Mouse (Mus musculus): ENCODE measurements at regions not wholly inside any gene's neighbourhood (a gene's known extent, or its start where the extent isn't known, plus 50 kb on each side); places are given as distances from the start of the nearest gene placed in this dataset.
A peak's percentile ranks its signal among the peaks of the same experiment; 100 is the strongest.

GRCm38 (mm10) chr14:76276655-76277054 lies 138.1 kb upstream of the Tsc22d1 start:
- Histone ChIP-seq H3K4me1 (peaks cover 11% of the 10 kb centered on the region), H3K9ac (no peak overlapping the region), H3K4me3 (no peak overlapping the region), H3K36me3 (no peaks in the 10 kb centered on the region), H3K27me3 (replicated peaks) (no peaks in the 10 kb centered on the region), H3K4me2 (peak overlapping the region; percentile 20), H3K27ac (replicated peaks) (0 out of 2 replicates have a peak overlapping the region, but pooled peaks have one; percentile 2), H3K9me3 (no peaks in the 10 kb centered on the region; the same call in 1 of the 2 replicates)
- 11% methylated on average over 9 of the region's 9 CpGs for WGBS
- ATAC-seq (ENCODE audit: extremely low read depth, insufficient number of reproducible peaks, low FRiP score, low TSS enrichment): no peak

GRCm38 (mm10) chr14:76278751-76279450 lies 135.9 kb upstream of the Tsc22d1 start:
- no peak for ATAC-seq (ENCODE audit: extremely low read depth, insufficient number of reproducible peaks, low FRiP score, low TSS enrichment)
- Histone ChIP-seq H3K9me3 (no peaks in the 10 kb centered on the region), H3K27me3 (replicated peaks) (no peaks in the 10 kb centered on the region), H3K9ac (no peak overlapping the region), H3K4me2 (no peak overlapping the region), H3K36me3 (no peaks in the 10 kb centered on the region), H3K4me3 (no peak overlapping the region), H3K27ac (replicated peaks) (no peak overlapping the region), H3K4me1 (peaks cover 16% of the 10 kb centered on the region)
- WGBS: 71% methylated on average over 17 of the region's 17 CpGs

DNA sequence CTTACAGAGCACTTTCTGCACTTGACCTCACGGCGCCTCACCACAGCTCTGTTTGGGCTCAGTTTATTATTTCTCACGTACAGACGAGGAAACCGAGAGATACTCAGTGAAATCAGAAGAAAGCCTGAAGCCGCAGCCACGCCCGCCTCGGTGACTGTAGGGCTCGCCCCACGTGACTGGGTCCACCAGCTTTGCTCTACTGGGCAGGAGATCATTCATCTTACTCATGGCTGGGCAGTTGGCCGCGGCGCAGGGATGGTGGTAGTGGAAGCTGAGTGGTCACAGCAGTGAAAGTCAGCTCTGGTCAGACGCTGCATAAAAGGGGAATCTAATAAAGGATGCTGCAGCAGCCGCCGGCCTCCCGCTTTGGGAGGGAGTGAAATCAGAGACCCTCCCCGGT lies 135.2 kb upstream of the Tsc22d1 start:
- WGBS: 73% methylated on average over 19 of the region's 19 CpGs
- H3K4me1 ChIP-seq: peaks cover 16% of the 10 kb centered on the region
- H3K4me2 ChIP-seq: no peak overlapping the region
- ATAC-seq (ENCODE audit: extremely low read depth, insufficient number of reproducible peaks, low FRiP score, low TSS enrichment): no peak
- no peak overlapping the region for H3K27ac ChIP-seq (replicated peaks)
- no peak overlapping the region for H3K4me3 ChIP-seq
- H3K27me3 ChIP-seq (replicated peaks): no peaks in the 10 kb centered on the region
- H3K9me3 ChIP-seq: no peaks in the 10 kb centered on the region
- no peaks in the 10 kb centered on the region for H3K36me3 ChIP-seq
- H3K9ac ChIP-seq: no peak overlapping the region

DNA sequence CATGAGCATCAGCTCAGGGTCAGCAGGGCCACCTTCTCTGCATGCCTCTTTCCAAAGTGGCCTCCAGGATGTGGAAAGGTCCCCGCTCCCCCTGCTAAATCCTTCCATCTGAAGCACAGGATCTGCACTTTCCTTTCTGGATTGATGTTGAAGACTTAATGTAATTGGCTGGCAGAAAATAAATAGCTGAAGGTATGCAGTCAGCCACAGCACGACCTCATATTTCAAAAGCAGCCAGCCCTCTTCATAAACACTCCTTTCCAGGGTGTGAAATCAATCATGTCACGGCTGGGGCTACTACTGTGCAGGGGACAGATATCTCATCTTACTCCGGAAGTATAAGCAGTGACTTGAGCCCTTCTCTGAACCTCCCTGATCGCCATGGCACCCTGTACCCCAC lies 132.9 kb upstream of the Tsc22d1 start:
- Histone ChIP-seq H3K4me3 (no peak overlapping the region), H3K4me2 (no peak overlapping the region), H3K9me3 (no peaks in the 10 kb centered on the region), H3K27me3 (replicated peaks) (no peaks in the 10 kb centered on the region), H3K27ac (replicated peaks) (no peak overlapping the region), H3K36me3 (no peaks in the 10 kb centered on the region), H3K9ac (no peak overlapping the region), H3K4me1 (peaks cover 10% of the 10 kb centered on the region)
- WGBS: 29% methylated on average over 5 of the region's 5 CpGs
- no peak for ATAC-seq (ENCODE audit: extremely low read depth, insufficient number of reproducible peaks, low FRiP score, low TSS enrichment)

GRCm38 (mm10) chr14:76287768-76288167 lies 127.0 kb upstream of the Tsc22d1 start:
- Histone ChIP-seq H3K4me1 (no peaks in the 10 kb centered on the region), H3K9me3 (no peaks in the 10 kb centered on the region), H3K4me2 (no peak overlapping the region), H3K9ac (no peak overlapping the region), H3K36me3 (no peaks in the 10 kb centered on the region), H3K27ac (replicated peaks) (no peak overlapping the region), H3K27me3 (replicated peaks) (no peaks in the 10 kb centered on the region), H3K4me3 (no peak overlapping the region)
- ATAC-seq (ENCODE audit: extremely low read depth, insufficient number of reproducible peaks, low FRiP score, low TSS enrichment): no peak
- 75% methylated on average over 8 of the region's 8 CpGs for WGBS

DNA sequence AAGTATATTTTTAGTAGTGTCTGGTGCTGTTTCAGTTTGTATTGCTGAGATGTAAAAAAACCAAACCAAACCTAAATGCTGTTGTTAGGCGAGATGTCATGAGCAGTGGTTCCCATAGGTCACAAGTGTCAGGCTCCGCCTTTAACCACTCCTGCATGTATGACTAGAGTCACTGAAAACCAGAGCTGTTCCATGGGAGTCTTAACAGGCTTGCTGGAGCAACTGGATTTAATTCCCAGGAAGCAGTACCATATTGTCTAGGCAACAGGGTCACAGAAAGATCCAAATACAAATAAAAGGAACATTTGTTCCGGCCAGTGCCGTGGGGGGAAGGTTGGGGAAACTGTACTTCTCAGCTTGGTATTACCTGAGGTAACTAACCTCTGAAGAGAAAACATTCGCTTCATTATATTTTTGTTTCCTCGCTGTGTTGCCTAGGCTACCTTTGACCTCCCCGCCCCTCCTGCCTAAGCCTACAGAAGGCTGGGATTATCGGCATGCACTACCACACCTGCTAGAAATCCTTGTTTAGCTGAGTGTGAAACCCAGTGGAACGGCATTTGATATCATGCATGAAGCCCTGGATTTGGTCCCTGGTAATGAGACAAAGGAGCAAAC lies 124.3 kb upstream of the Tsc22d1 start:
- H3K4me2 ChIP-seq: no peak overlapping the region
- H3K4me1 ChIP-seq: 0 out of 2 replicates have a peak, but pooled peaks cover 3% of the 10 kb centered on the region
- ATAC-seq (ENCODE audit: extremely low read depth, insufficient number of reproducible peaks, low FRiP score, low TSS enrichment): no peak
- no peak overlapping the region for H3K9ac ChIP-seq
- no peaks in the 10 kb centered on the region for H3K36me3 ChIP-seq
- no peaks in the 10 kb centered on the region for H3K9me3 ChIP-seq
- no peak overlapping the region for H3K27ac ChIP-seq (replicated peaks)
- 78% methylated on average over 9 of the region's 9 CpGs for WGBS
- H3K4me3 ChIP-seq: no peak overlapping the region
- H3K27me3 ChIP-seq (replicated peaks): no peaks in the 10 kb centered on the region

DNA sequence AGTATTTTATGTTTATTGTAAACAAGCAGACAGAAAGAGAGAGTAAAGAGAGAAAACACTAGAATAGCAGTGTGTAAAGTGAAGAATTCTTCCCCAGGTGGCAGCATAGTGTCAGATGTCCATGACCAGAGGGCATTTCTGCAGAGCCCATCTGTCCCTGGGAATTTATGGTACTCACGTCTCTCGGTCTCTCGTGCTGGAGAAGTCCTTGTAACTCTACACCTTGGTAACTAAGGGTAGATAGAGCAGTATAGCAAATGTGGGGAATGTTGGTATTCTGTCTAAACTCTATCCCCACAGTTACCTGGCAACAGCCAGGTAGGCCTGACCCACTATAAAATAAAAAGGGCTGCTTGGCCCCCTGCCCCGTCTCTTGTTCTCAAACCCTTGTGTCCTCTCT lies 122.5 kb upstream of the Tsc22d1 start:
- Histone ChIP-seq H3K27ac (replicated peaks) (no peak overlapping the region), H3K9ac (no peak overlapping the region), H3K4me2 (no peak overlapping the region), H3K9me3 (no peaks in the 10 kb centered on the region), H3K4me1 (0 out of 2 replicates have a peak, but pooled peaks cover 3% of the 10 kb centered on the region), H3K36me3 (no peaks in the 10 kb centered on the region), H3K27me3 (replicated peaks) (no peaks in the 10 kb centered on the region), H3K4me3 (no peak overlapping the region)
- 50% methylated on average over 4 of the region's 4 CpGs for WGBS
- ATAC-seq (ENCODE audit: extremely low read depth, insufficient number of reproducible peaks, low FRiP score, low TSS enrichment): no peak

GRCm38 (mm10) chr14:76295411-76296169 lies 119.2 kb upstream of the Tsc22d1 start:
- Histone ChIP-seq H3K27ac (replicated peaks) (no peak overlapping the region), H3K27me3 (replicated peaks) (no peaks in the 10 kb centered on the region), H3K4me1 (0 out of 2 replicates have a peak, but pooled peaks cover 3% of the 10 kb centered on the region), H3K36me3 (no peaks in the 10 kb centered on the region), H3K9ac (no peak overlapping the region), H3K4me3 (no peak overlapping the region), H3K9me3 (no peaks in the 10 kb centered on the region), H3K4me2 (no peak overlapping the region)
- no peak for ATAC-seq (ENCODE audit: extremely low read depth, insufficient number of reproducible peaks, low FRiP score, low TSS enrichment)
- 74% methylated on average over 18 of the region's 18 CpGs for WGBS

GRCm38 (mm10) chr14:76297864-76298263 lies 116.9 kb upstream of the Tsc22d1 start:
- no peak overlapping the region for H3K9ac ChIP-seq
- no peaks in the 10 kb centered on the region for H3K36me3 ChIP-seq
- no peak for ATAC-seq (ENCODE audit: extremely low read depth, insufficient number of reproducible peaks, low FRiP score, low TSS enrichment)
- WGBS: 79% methylated on average over 5 of the region's 5 CpGs
- no peak overlapping the region for H3K4me3 ChIP-seq
- no peaks in the 10 kb centered on the region for H3K9me3 ChIP-seq
- no peak overlapping the region for H3K4me2 ChIP-seq
- no peak overlapping the region for H3K27ac ChIP-seq (replicated peaks)
- H3K27me3 ChIP-seq (replicated peaks): no peaks in the 10 kb centered on the region
- H3K4me1 ChIP-seq: peaks cover 11% of the 10 kb centered on the region; the same call in 1 of the 2 replicates

- Histone ChIP-seq H3K9me3 (no peaks in the 10 kb centered on the region), H3K27me3 (replicated peaks) (no peaks in the 10 kb centered on the region), H3K4me1 (peaks cover 11% of the 10 kb centered on the region; the same call in 1 of the 2 replicates), H3K4me2 (peak overlapping the region; percentile 28), H3K36me3 (no peaks in the 10 kb centered on the region), H3K27ac (replicated peaks) (no peak overlapping the region), H3K4me3 (no peak overlapping the region), H3K9ac (no peak overlapping the region)
- ATAC-seq (ENCODE audit: extremely low read depth, insufficient number of reproducible peaks, low FRiP score, low TSS enrichment): no peak
- 43% methylated on average over 11 of the region's 11 CpGs for WGBS
Observed at GRCm38 (mm10) chr14:76302322-76302991, 112.3 kb upstream of the Tsc22d1 start.

- Histone ChIP-seq H3K36me3 (no peaks in the 10 kb centered on the region), H3K4me1 (peaks cover 4% of the 10 kb centered on the region; the same call in 1 of the 2 replicates), H3K9ac (no peak overlapping the region), H3K27ac (replicated peaks) (no peak overlapping the region), H3K9me3 (no peaks in the 10 kb centered on the region), H3K27me3 (replicated peaks) (no peaks in the 10 kb centered on the region), H3K4me2 (no peak overlapping the region), H3K4me3 (no peak overlapping the region)
- ATAC-seq (ENCODE audit: extremely low read depth, insufficient number of reproducible peaks, low FRiP score, low TSS enrichment): no peak
- WGBS: 62% methylated on average over 2 of the region's 2 CpGs
Observed at GRCm38 (mm10) chr14:76307603-76308002, 107.2 kb upstream of the Tsc22d1 start.

Data from heart, embryonic 13.5 days (tissue).